10 mouse cellular contexts compared by ENCODE assay signal in the genomic region with DNA sequence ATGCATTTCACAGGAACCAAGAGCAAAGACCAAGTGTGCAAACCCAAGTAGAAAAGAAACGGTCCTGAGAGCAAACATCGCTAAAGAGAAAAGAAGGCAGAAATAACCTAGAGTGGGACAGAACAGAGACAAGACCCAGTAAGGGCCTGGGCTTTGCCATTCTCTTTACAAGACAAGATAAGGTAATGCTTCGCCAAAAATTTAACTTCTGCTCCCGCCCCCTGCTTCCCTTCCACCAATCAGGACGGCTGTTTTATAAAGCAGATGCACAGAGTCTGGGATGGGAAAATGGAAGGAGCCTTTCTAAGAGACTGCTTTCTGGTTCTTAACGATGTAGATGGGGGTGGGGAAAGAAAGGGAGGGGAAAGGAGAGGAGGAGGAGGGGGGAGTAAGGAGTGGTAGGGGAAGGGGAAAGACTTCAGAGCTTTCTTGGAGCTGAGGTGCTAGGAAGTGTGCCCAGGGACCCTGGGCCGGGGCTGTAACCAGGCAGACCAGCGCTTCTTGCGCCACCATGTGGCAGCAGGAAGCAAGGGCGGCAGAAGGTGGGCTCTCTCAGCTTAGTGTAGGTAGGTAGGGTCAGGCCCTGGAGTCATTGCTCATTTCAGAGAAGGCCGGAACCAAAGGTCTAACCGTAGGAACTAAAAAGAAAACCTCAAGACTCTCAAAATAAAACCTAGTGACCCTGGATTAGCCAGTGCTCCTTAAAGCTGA.
DNase-seq lines count a peak whose midpoint lies in the region; ATAC-seq and TF ChIP-seq lines count a peak whose summit lies in the region.
"Had no signal": no experiment of that assay in that cellular context is flagged by ENCODE, and none has a peak within 500 bp of the region (broad histone marks: within the 10 kb centered on the region; RNA-seq: fewer than 3 reads in every experiment).

No protein-coding gene starts in this region.

- H3K9ac ChIP-seq in kidney, embryonic 14.5 days (ENCODE audit: low read depth, low read length) = no peak overlapping the region
- H3K9ac ChIP-seq in forebrain, embryonic 15.5 days (replicated peaks) = no peak overlapping the region

- no peak for TF ChIP-seq POLR2A in kidney, adult 2 months (IDR thresholded peaks at IDR 0.05; ENCODE audit: low read depth, low read length)

- no peaks in the 10 kb centered on the region for H3K9me3 ChIP-seq in kidney, embryonic 14.5 days (ENCODE audit: control insufficient read depth, low read length)
- no peaks in the 10 kb centered on the region for H3K9me3 ChIP-seq in forebrain, embryonic 15.5 days

- ATAC-seq in kidney, embryonic 14.5 days (ENCODE audit: low FRiP score, low TSS enrichment) = no peak
- ATAC-seq in forebrain, embryonic 15.5 days (replicated peaks) = no peak

- 68% methylated on average over 12 of the region's 12 CpGs for WGBS in kidney, adult 2 months
- WGBS in kidney, embryonic 14.5 days = 47% methylated on average over 12 of the region's 12 CpGs
- 41% methylated on average over 12 of the region's 12 CpGs for WGBS in forebrain, embryonic 15.5 days

- TF ChIP-seq CTCF in kidney, adult 2 months (conservative IDR thresholded peaks at IDR 0.05; ENCODE audit: insufficient read depth, insufficient read length, low read depth, low read length) = peak; percentile 25; the same call in 1 of the 2 replicates

- H3K4me2 ChIP-seq in kidney, embryonic 14.5 days (replicated peaks; ENCODE audit: low read depth, low read length) = no peak overlapping the region
- no peak overlapping the region for H3K4me2 ChIP-seq in forebrain, embryonic 15.5 days (replicated peaks)

- H3K27me3 ChIP-seq in kidney, adult 2 months (replicated peaks; ENCODE audit: control insufficient read depth, insufficient read depth, low read length) = no peaks in the 10 kb centered on the region
- 0 out of 2 replicates have a peak, but pooled peaks cover 2% of the 10 kb centered on the region for H3K27me3 ChIP-seq in kidney, embryonic 14.5 days (ENCODE audit: control insufficient read depth, insufficient read depth, low read length)
- H3K27me3 ChIP-seq in forebrain, embryonic 15.5 days = no peaks in the 10 kb centered on the region

- H3K4me3 ChIP-seq in kidney, adult 2 months (ENCODE audit: insufficient read depth, low read depth, low read length) = no peak overlapping the region
- H3K4me3 ChIP-seq in kidney, embryonic 14.5 days (ENCODE audit: low read length) = no peak overlapping the region
- no peak overlapping the region for H3K4me3 ChIP-seq in forebrain, embryonic 15.5 days
- H3K4me3 ChIP-seq: erythroblast, embryonic 14.5 days had no signal

- no peaks in the 10 kb centered on the region for H3K4me1 ChIP-seq in kidney, adult 2 months (ENCODE audit: control insufficient read depth, insufficient read depth, low read length)
- H3K4me1 ChIP-seq in kidney, embryonic 14.5 days (ENCODE audit: control insufficient read depth, insufficient read depth, low read length) = peaks cover 9% of the 10 kb centered on the region; the same call in 1 of the 2 replicates
- peaks cover 20% of the 10 kb centered on the region for H3K4me1 ChIP-seq in forebrain, embryonic 15.5 days

- H3K36me3 ChIP-seq in kidney, adult 2 months (ENCODE audit: control insufficient read depth, insufficient read depth, low read length) = no peaks in the 10 kb centered on the region
- no peaks in the 10 kb centered on the region for H3K36me3 ChIP-seq in kidney, embryonic 14.5 days (ENCODE audit: control insufficient read depth, insufficient read depth, low read length)
- no peaks in the 10 kb centered on the region for H3K36me3 ChIP-seq in forebrain, embryonic 15.5 days

- H3K27ac ChIP-seq in kidney, adult 2 months (ENCODE audit: insufficient read depth, low read depth, low read length) = no peak overlapping the region
- no peak overlapping the region for H3K27ac ChIP-seq in kidney, embryonic 14.5 days (ENCODE audit: low read depth, low read length)
- H3K27ac ChIP-seq in forebrain, embryonic 15.5 days (replicated peaks) = no peak overlapping the region

- intact Hi-C loops in left cerebral cortex, postnatal 36 days (cut with DNase I) = no loop called here

- no peak for DNase-seq in kidney, adult 2 months
- DNase-seq in ES-CJ7 (ENCODE audit: low read depth, low spot score) = peak; percentile 52
- DNase-seq in embryo, embryonic 10 days (ENCODE audit: low spot score) = peak; percentile 40
- DNase-seq in mesoderm, embryonic 11.5 days (ENCODE audit: low read depth, low spot score) = peak; percentile 43
- DNase-seq in T-cell, adult 2 months (ENCODE audit: low spot score) = no peak
- DNase-seq in left cerebral cortex, postnatal 36 days (ENCODE audit: low spot score in 2 of 2) = no peak
- DNase-seq: lung, adult 2 months had no signal

Comparison
In these comparisons a context has a peak if more than half of its experiments do, and no peak if none do; other contexts are left out.
1. DNase-seq: peak in ES-CJ7 (single experiment), embryo, embryonic 10 days (single experiment) and mesoderm, embryonic 11.5 days (single experiment); none in kidney, adult 2 months (single experiment), T-cell, adult 2 months (single experiment) and left cerebral cortex, postnatal 36 days (0 of 2).